39 mouse cellular contexts compared by ENCODE assay signal in genomic region chr2:62431245-62431795, GRCm38 (mm10). TPM values are rescaled to one million over a fixed set of nuclear protein-coding genes. Genes with fewer than 3 reads are reported as not detected.
"Had no signal": no experiment of that assay in that cellular context is flagged by ENCODE, and none has a peak within 500 bp of the region (broad histone marks: within the 10 kb centered on the region; RNA-seq: fewer than 3 reads in every experiment).

No protein-coding gene starts in this region.

- H3K36me3 ChIP-seq: heart, embryonic 13.5 days; heart, embryonic 15.5 days; hindbrain, embryonic 13.5 days; hindbrain, embryonic 15.5 days; intestine, embryonic 15.5 days; kidney, embryonic 15.5 days; limb, embryonic 10.5 days; limb, embryonic 12.5 days; liver, embryonic 13.5 days; liver, embryonic 15.5 days had no signal

- DNase-seq: gastrocnemius, postnatal 14 days; gastrocnemius, postnatal 36 days; heart, adult 18-20 months; heart, postnatal 14 days; heart, postnatal 36 days; kidney, adult 11 months; kidney, adult 2 months; kidney, adult 9 months; kidney, postnatal 14 days; kidney, postnatal 36 days; liver; liver, embryonic 13.5 days; liver, postnatal 0 days had no signal

- H3K4me3 ChIP-seq: heart, embryonic 13.5 days; heart, embryonic 15.5 days; hindbrain, embryonic 13.5 days; hindbrain, embryonic 15.5 days; intestine, embryonic 15.5 days; kidney, embryonic 15.5 days; left cerebral cortex, adult 2 months; limb, embryonic 10.5 days; limb, embryonic 12.5 days; liver, embryonic 13.5 days; liver, embryonic 15.5 days had no signal

- ATAC-seq: hindbrain, postnatal 0 days; intestine, embryonic 15.5 days; liver, postnatal 0 days had no signal

- H3K9me3 ChIP-seq: heart, embryonic 13.5 days; heart, embryonic 15.5 days; hindbrain, embryonic 13.5 days; hindbrain, embryonic 15.5 days; intestine, embryonic 15.5 days; kidney, embryonic 15.5 days; limb, embryonic 10.5 days; limb, embryonic 12.5 days; liver, embryonic 13.5 days; liver, embryonic 15.5 days had no signal

- H3K4me1 ChIP-seq: heart, embryonic 13.5 days; heart, embryonic 15.5 days; hindbrain, embryonic 13.5 days; hindbrain, embryonic 15.5 days; intestine, embryonic 15.5 days; kidney, embryonic 15.5 days; limb, embryonic 10.5 days; limb, embryonic 12.5 days; liver, embryonic 13.5 days; liver, embryonic 15.5 days had no signal

- H3K4me2 ChIP-seq: heart, embryonic 11.5 days; heart, embryonic 13.5 days; heart, embryonic 15.5 days; hindbrain, embryonic 13.5 days; hindbrain, embryonic 15.5 days; intestine, embryonic 15.5 days; kidney, embryonic 15.5 days; limb, embryonic 12.5 days; liver, embryonic 11.5 days; liver, embryonic 13.5 days; liver, embryonic 15.5 days had no signal

- H3K27me3 ChIP-seq: heart, embryonic 13.5 days; heart, embryonic 15.5 days; hindbrain, embryonic 13.5 days; hindbrain, embryonic 15.5 days; intestine, embryonic 15.5 days; kidney, embryonic 15.5 days; limb, embryonic 12.5 days; liver, embryonic 13.5 days had no signal

- H3K27ac ChIP-seq: heart, embryonic 13.5 days; heart, embryonic 15.5 days; hindbrain, embryonic 13.5 days; hindbrain, embryonic 15.5 days; hindbrain, postnatal 0 days; intestine, embryonic 15.5 days; kidney, embryonic 15.5 days; kidney, postnatal 0 days; left cerebral cortex, adult 2 months; limb, embryonic 10.5 days; limb, embryonic 12.5 days; liver, embryonic 13.5 days; liver, embryonic 15.5 days had no signal

- H3K9ac ChIP-seq: heart, embryonic 13.5 days; heart, embryonic 15.5 days; hindbrain, embryonic 13.5 days; hindbrain, embryonic 15.5 days; intestine, embryonic 15.5 days; kidney, embryonic 15.5 days; limb, embryonic 12.5 days; liver, embryonic 13.5 days; liver, embryonic 15.5 days; liver, postnatal 0 days had no signal

RNA-seq across cellular contexts. Expression of gene Gcg, which starts 52.1 kb away (rescaled TPM):
- total RNA-seq: gastrocnemius, adult 18-20 months; gastrocnemius, adult 8-10 months; gastrocnemius, postnatal 14 days; gastrocnemius, postnatal 36 days; heart, adult 18-20 months; heart, adult 8-10 months; heart, postnatal 14 days; heart, postnatal 36 days; hematopoietic stem cell, adult 5-6 weeks; layer of hippocampus, adult 18-20 months; layer of hippocampus, postnatal 10 days; layer of hippocampus, postnatal 25 days; left cerebral cortex, postnatal 14 days; left cerebral cortex, postnatal 36 days had no signal
- polyA plus RNA-seq: gonadal fat pad, adult 2 months; heart, embryonic 13.5 days; heart, embryonic 15.5 days; heart, postnatal 0 days; hindbrain, embryonic 11.5 days; kidney, adult 2 months; kidney, postnatal 0 days; liver, embryonic 13.5 days; liver, embryonic 15.5 days; liver, postnatal 0 days had no signal
